Mouse (Mus musculus): ENCODE data around the gene Gm43517. TPM values are rescaled to one million over a fixed set of nuclear protein-coding genes. Genes with fewer than 3 reads are reported as not detected.

Gene Gm43517
- 1.9 and 2.2 TPM in 2 replicates for polyA plus RNA-seq (2016; fragmentation: Nextera tagmentation; extraction: Ambion mirVana)

GRCm38 (mm10) chr12:49384876-49385630 is at the start of gene Gm43517:
TSS of gene Gm43517 (plus strand) at chr12:49385174.
- Histone ChIP-seq H3K36me3 (replicated peaks) (peaks cover 9% of the 10 kb centered on the region; the same call in 1 of the 2 replicates), H3K4me1 (peaks cover 8% of the 10 kb centered on the region; the same call in 1 of the 2 replicates), H3K9ac (peak within 1 kb of the TSS; percentile 100), H3K9me3 (no peaks in the 10 kb centered on the region), H3K4me2 (peak within 1 kb of the TSS; percentile 56), H3K27ac (peak within 1 kb of the TSS; percentile 100), H3K4me3 (replicated peaks) (peak within 1 kb of the TSS; percentile 92), H3K27me3 (peaks cover 31% of the 10 kb centered on the region)
- ATAC-seq (ENCODE audit: low FRiP score) = no peak; the same call in 1 of the 2 replicates
- under 1% methylated on average over 72 of the region's 75 CpGs for WGBS

DNA sequence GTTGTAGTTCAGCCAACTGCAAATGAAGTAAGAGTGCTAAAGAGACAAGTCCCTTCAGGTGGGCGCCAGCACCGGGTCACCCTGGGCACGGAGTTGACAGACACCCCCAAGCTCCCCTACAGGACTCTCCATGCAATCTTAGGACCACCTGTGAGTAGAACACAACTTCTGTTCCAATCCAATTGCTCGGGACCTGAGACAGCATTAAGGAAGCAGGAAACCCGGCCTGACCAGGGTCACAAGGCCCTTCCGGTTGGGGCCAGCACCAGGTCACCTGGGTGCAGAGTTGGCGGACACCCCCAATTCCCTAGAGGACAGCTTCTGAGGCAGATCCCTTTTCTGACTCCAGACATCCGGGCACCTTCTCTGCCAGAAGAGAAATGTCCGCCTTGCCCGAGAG is 35.3 kb upstream of the Gm43517 start:
- 95% methylated on average over 10 of the region's 10 CpGs for WGBS
- Histone ChIP-seq H3K9me3 (no peaks in the 10 kb centered on the region), H3K27me3 (no peaks in the 10 kb centered on the region), H3K9ac (no peak overlapping the region), H3K4me3 (replicated peaks) (no peak overlapping the region), H3K36me3 (replicated peaks) (no peaks in the 10 kb centered on the region), H3K27ac (no peak overlapping the region), H3K4me2 (no peak overlapping the region), H3K4me1 (no peaks in the 10 kb centered on the region)
- no peak for ATAC-seq (ENCODE audit: low FRiP score)

- no peaks in the 10 kb centered on the region for H3K9me3 ChIP-seq
- H3K27me3 ChIP-seq = peaks cover 12% of the 10 kb centered on the region
- no peaks in the 10 kb centered on the region for H3K36me3 ChIP-seq (replicated peaks)
- H3K27ac ChIP-seq = no peak overlapping the region
- WGBS = 30% methylated on average over 1 of the region's 1 CpGs
- peaks cover 8% of the 10 kb centered on the region; the same call in 1 of the 2 replicates for H3K4me1 ChIP-seq
- H3K4me3 ChIP-seq (replicated peaks) = no peak overlapping the region
- H3K4me2 ChIP-seq = no peak overlapping the region
- ATAC-seq (ENCODE audit: low FRiP score) = 0 out of 2 replicates have a peak, but pooled peaks have one; percentile 15
- H3K9ac ChIP-seq = no peak overlapping the region
These were observed 16.0 kb upstream of the Gm43517 start for GRCm38 (mm10) chr12:49368931-49369330.

- Histone ChIP-seq H3K9me3 (no peaks in the 10 kb centered on the region), H3K4me1 (peaks cover 16% of the 10 kb centered on the region), H3K9ac (no peak overlapping the region), H3K27me3 (peaks cover 21% of the 10 kb centered on the region), H3K36me3 (replicated peaks) (no peaks in the 10 kb centered on the region), H3K27ac (no peak overlapping the region), H3K4me2 (no peak overlapping the region), H3K4me3 (replicated peaks) (no peak overlapping the region)
- no peak for ATAC-seq (ENCODE audit: low FRiP score)
These were observed 12.8 kb upstream of the Gm43517 start for GRCm38 (mm10) chr12:49372170-49372569.

- no peaks in the 10 kb centered on the region for H3K9me3 ChIP-seq
- peak overlapping the region; percentile 61 for H3K4me2 ChIP-seq
- peak overlapping the region; percentile 63 for H3K9ac ChIP-seq
- H3K36me3 ChIP-seq (replicated peaks) = no peaks in the 10 kb centered on the region
- H3K4me1 ChIP-seq = peaks cover 16% of the 10 kb centered on the region
- H3K27ac ChIP-seq = peak overlapping the region; percentile 82
- no peak overlapping the region for H3K4me3 ChIP-seq (replicated peaks)
- peak; percentile 25; the same call in 1 of the 2 replicates for ATAC-seq (ENCODE audit: low FRiP score)
- peaks cover 29% of the 10 kb centered on the region for H3K27me3 ChIP-seq
- WGBS = 6% methylated on average over 5 of the region's 5 CpGs
These were observed 11.8 kb upstream of the Gm43517 start for GRCm38 (mm10) chr12:49373176-49373575.

GRCm38 (mm10) chr12:49373821-49374605 is 11.0 kb upstream of the Gm43517 start:
- peak overlapping the region; percentile 63 for H3K9ac ChIP-seq
- H3K9me3 ChIP-seq = no peaks in the 10 kb centered on the region
- no peaks in the 10 kb centered on the region for H3K36me3 ChIP-seq (replicated peaks)
- peaks cover 16% of the 10 kb centered on the region for H3K4me1 ChIP-seq
- WGBS = under 1% methylated on average over 24 of the region's 24 CpGs
- H3K4me3 ChIP-seq (replicated peaks) = peak overlapping the region; percentile 36
- H3K27me3 ChIP-seq = peaks cover 30% of the 10 kb centered on the region
- ATAC-seq (ENCODE audit: low FRiP score) = no peak
- H3K27ac ChIP-seq = peak overlapping the region; percentile 82
- H3K4me2 ChIP-seq = peak overlapping the region; percentile 61

- ATAC-seq (ENCODE audit: low FRiP score) = no peak
These were observed 10.4 kb upstream of the Gm43517 start for GRCm38 (mm10) chr12:49374606-49374995.

DNA sequence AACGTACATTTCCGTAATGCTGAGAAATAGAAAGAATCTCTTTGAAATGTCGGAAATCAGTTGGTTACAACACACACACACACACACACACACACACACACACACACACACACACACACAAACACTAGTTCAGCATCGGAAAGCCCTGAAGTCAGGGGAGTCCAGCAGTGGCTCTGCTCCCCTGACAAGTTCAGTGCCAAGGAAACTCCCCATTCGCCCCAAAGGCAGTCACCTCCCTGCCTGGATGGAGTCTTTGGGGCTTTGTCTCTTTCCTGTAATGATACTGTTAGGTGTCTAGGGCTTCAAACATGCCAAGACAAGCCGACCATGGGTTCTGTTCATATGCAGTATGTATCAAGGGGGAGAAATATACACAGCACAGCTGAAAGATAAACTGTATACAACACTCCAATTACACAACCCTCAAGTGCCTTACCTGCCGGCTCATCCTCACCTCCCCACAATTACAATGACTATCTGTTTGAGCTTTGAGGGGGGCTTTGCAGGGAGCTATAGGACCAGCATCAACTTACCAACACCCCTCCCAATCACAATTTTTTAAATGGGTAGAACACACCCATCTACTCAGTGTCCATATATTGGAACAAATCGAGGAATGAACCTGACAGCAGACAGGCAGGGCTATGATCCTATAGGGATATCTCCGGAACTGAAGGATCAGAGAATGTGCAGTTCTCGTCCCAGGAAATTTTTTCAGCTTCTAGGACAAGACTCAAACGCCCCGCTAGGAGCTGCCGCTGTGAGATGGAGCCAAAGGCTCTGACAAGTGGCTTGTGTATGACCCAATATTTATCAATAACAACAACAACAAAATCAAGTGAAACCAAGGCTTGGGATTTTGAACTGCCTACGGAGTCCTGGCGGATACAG is 9.3 kb upstream of the Gm43517 start:
- peak overlapping the region; percentile 100 for H3K27ac ChIP-seq
- peaks cover 16% of the 10 kb centered on the region for H3K4me1 ChIP-seq
- WGBS = 1% methylated on average over 15 of the region's 15 CpGs
- H3K9me3 ChIP-seq = no peaks in the 10 kb centered on the region
- no peak for ATAC-seq (ENCODE audit: low FRiP score)
- no peaks in the 10 kb centered on the region for H3K36me3 ChIP-seq (replicated peaks)
- H3K4me2 ChIP-seq = peak overlapping the region; percentile 56
- H3K4me3 ChIP-seq (replicated peaks) = peak overlapping the region; percentile 92
- peak overlapping the region; percentile 82 for H3K9ac ChIP-seq
- peaks cover 37% of the 10 kb centered on the region for H3K27me3 ChIP-seq

More at GRCm38 (mm10) chr12:49374606-49374995, 10.4 kb upstream of the Gm43517 start:
- H3K27ac ChIP-seq = peak overlapping the region; percentile 82
- H3K27me3 ChIP-seq = peaks cover 33% of the 10 kb centered on the region
- peak overlapping the region; percentile 36 for H3K4me3 ChIP-seq (replicated peaks)
- peaks cover 16% of the 10 kb centered on the region for H3K4me1 ChIP-seq
- peak overlapping the region; percentile 63 for H3K9ac ChIP-seq
- under 1% methylated on average over 14 of the region's 14 CpGs for WGBS
- peak overlapping the region; percentile 61 for H3K4me2 ChIP-seq
- no peaks in the 10 kb centered on the region for H3K36me3 ChIP-seq (replicated peaks)
- no peaks in the 10 kb centered on the region for H3K9me3 ChIP-seq

DNA sequence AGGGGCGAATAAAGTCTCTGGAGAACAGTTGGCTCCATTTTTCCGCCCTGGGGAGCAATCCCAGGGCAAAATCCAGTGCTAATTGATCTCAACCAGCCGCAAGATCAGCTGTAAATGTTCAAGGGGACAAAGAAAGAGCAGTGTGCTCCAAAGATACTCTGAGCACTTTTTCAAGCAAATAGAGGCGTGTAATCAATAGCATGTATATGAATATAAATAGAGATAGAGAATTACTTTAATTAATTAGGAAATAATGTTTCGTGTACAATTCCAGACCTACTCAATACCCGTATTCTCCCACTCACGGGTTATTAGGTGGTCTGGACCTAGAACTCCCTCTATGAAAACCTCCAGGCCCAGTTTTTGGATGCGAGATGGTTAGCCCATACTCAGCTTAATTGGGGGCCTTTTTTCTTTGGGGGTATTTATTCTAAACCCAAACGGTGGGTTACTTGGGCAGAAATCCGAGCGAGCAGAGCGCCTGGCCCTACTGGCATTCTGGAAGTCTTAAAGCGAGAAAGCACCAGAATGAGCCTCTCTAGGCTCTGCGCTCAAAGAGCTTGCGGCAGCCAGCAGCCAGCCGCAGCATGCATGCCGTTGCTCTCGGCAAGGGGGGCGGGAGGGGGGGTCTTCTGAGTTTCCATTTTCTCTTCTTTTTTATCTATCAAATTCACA is 8.5 kb upstream of the Gm43517 start:
- Histone ChIP-seq H3K27me3 (peaks cover 37% of the 10 kb centered on the region), H3K4me3 (replicated peaks) (peak overlapping the region; percentile 92), H3K4me1 (peaks cover 16% of the 10 kb centered on the region), H3K27ac (peak overlapping the region; percentile 100), H3K9me3 (no peaks in the 10 kb centered on the region), H3K4me2 (peak overlapping the region; percentile 56), H3K36me3 (replicated peaks) (no peaks in the 10 kb centered on the region), H3K9ac (peak overlapping the region; percentile 82)
- no peak for ATAC-seq (ENCODE audit: low FRiP score)
- 1% methylated on average over 19 of the region's 19 CpGs for WGBS

- Histone ChIP-seq H3K4me1 (peaks cover 16% of the 10 kb centered on the region), H3K27me3 (peaks cover 37% of the 10 kb centered on the region), H3K27ac (peak overlapping the region; percentile 100), H3K4me3 (replicated peaks) (peak overlapping the region; percentile 92), H3K9ac (peak overlapping the region; percentile 82), H3K9me3 (no peaks in the 10 kb centered on the region), H3K4me2 (peak overlapping the region; percentile 56), H3K36me3 (replicated peaks) (no peaks in the 10 kb centered on the region)
- peak; percentile 45 for ATAC-seq (ENCODE audit: low FRiP score)
- WGBS = 0% methylated on average over 15 of the region's 15 CpGs
These were observed 7.5 kb upstream of the Gm43517 start for GRCm38 (mm10) chr12:49377281-49377970.

DNA sequence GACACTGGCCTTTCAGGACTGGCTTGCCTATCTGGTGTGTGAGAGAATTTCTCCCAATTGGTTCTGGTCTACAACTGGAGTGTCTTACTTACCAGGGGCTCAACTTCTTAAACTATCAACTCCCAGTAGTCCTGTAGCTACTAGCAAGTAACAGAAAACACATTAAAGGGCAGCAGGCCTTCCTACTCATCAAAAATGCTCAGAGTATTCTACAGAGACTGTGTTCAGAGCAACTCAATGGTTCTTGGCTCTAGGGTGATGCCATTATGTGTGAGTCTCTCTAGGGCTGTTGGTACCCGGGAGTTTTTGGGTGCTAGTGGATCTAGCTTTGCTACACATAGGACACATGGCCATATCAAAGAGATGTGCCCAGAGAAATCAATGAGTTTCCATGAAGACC is 6.1 kb upstream of the Gm43517 start:
- H3K4me3 ChIP-seq (replicated peaks) = peak overlapping the region; percentile 92
- peak overlapping the region; percentile 82 for H3K9ac ChIP-seq
- H3K4me2 ChIP-seq = peak overlapping the region; percentile 56
- WGBS = 0% methylated on average over 1 of the region's 1 CpGs
- H3K27ac ChIP-seq = peak overlapping the region; percentile 100
- no peak for ATAC-seq (ENCODE audit: low FRiP score)
- no peaks in the 10 kb centered on the region for H3K9me3 ChIP-seq
- no peaks in the 10 kb centered on the region for H3K36me3 ChIP-seq (replicated peaks)
- H3K4me1 ChIP-seq = peaks cover 16% of the 10 kb centered on the region
- peaks cover 39% of the 10 kb centered on the region for H3K27me3 ChIP-seq

Data from forebrain, embryonic 12.5 days (tissue).